In the genomic region with DNA sequence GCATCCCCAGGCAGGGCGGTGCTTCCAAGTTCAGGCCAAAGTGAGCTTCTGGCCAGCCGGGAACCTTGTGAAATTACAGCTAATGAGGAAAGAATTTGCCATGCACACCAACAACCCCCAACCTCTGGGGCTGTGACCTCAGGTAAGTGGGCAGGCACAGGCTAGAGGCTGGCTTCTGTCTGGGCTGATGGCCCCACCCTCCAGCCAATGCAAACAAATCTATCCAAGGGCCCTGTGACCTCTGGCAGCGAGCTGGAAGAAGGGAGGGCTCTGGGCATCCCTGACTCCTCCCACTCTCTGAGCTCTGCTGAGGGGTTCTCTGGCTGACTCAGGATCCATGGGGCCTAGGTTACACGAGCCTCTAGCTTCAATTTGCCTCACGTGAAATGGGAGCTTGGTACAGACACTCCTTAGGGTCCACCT, we compare ENCODE assay signal across 7 mouse cellular contexts. TPM values are rescaled to one million over a fixed set of nuclear protein-coding genes. Genes with fewer than 3 reads are reported as not detected.
DNase-seq lines count a peak whose midpoint lies in the region; ATAC-seq lines count a peak whose summit lies in the region.

No protein-coding gene starts in this region.

- DNase-seq in R1 (ENCODE audit: low read depth, low spot score), result peak; percentile 72
- DNase-seq in embryonic facial prominence, embryonic 14.5 days (ENCODE audit: low spot score), result peak; percentile 48
- DNase-seq in cerebellum, postnatal 14 days, result no peak
- DNase-seq in left cerebral cortex, adult 9 months (ENCODE audit: low spot score in 2 of 2), result no peak
- no peak for DNase-seq in thymus, postnatal 25 days

- no peaks in the 10 kb centered on the region for H3K4me1 ChIP-seq in embryonic facial prominence, embryonic 14.5 days (ENCODE audit: control insufficient read depth, insufficient read depth, low read length)
- peaks cover 10% of the 10 kb centered on the region for H3K4me1 ChIP-seq in kidney, embryonic 14.5 days (ENCODE audit: control insufficient read depth, insufficient read depth, low read length)
- peaks cover 8% of the 10 kb centered on the region for H3K4me1 ChIP-seq in lung, embryonic 16.5 days (replicated peaks; ENCODE audit: control insufficient read depth, insufficient read depth, low read length)

- H3K4me2 ChIP-seq in embryonic facial prominence, embryonic 14.5 days (ENCODE audit: low read depth, low read length), result no peak overlapping the region
- no peak overlapping the region for H3K4me2 ChIP-seq in kidney, embryonic 14.5 days (replicated peaks; ENCODE audit: low read depth, low read length)
- H3K4me2 ChIP-seq in lung, embryonic 16.5 days (ENCODE audit: low read depth, low read length), result no peak overlapping the region

- peak; percentile 30; the same call in 1 of the 2 replicates for ATAC-seq in embryonic facial prominence, embryonic 14.5 days (ENCODE audit: low read depth)
- ATAC-seq in kidney, embryonic 14.5 days (ENCODE audit: low FRiP score, low TSS enrichment), result peak; percentile 90
- peak; percentile 86 for ATAC-seq in lung, embryonic 16.5 days (ENCODE audit: low read depth)

- no peaks in the 10 kb centered on the region for H3K27me3 ChIP-seq in embryonic facial prominence, embryonic 14.5 days (replicated peaks; ENCODE audit: control insufficient read depth, insufficient read depth, low read length)
- H3K27me3 ChIP-seq in kidney, embryonic 14.5 days (ENCODE audit: control insufficient read depth, insufficient read depth, low read length), result no peaks in the 10 kb centered on the region
- no peaks in the 10 kb centered on the region for H3K27me3 ChIP-seq in lung, embryonic 16.5 days (ENCODE audit: control insufficient read depth, insufficient read depth, low read depth, low read length)

- 25% methylated on average over 5 of the region's 5 CpGs for WGBS in embryonic facial prominence, embryonic 14.5 days
- WGBS in kidney, embryonic 14.5 days, result 15% methylated on average over 5 of the region's 5 CpGs
- WGBS in lung, embryonic 16.5 days, result 13% methylated on average over 5 of the region's 5 CpGs

- H3K9ac ChIP-seq in embryonic facial prominence, embryonic 14.5 days (ENCODE audit: low read depth, low read length), result no peak overlapping the region
- no peak overlapping the region for H3K9ac ChIP-seq in kidney, embryonic 14.5 days (ENCODE audit: low read depth, low read length)
- H3K9ac ChIP-seq in lung, embryonic 16.5 days (ENCODE audit: low read length), result no peak overlapping the region

- no peaks in the 10 kb centered on the region for H3K9me3 ChIP-seq in embryonic facial prominence, embryonic 14.5 days (ENCODE audit: control insufficient read depth, low read length)
- no peaks in the 10 kb centered on the region for H3K9me3 ChIP-seq in kidney, embryonic 14.5 days (ENCODE audit: control insufficient read depth, low read length)
- no peaks in the 10 kb centered on the region for H3K9me3 ChIP-seq in lung, embryonic 16.5 days (ENCODE audit: control insufficient read depth, low read length)

- H3K36me3 ChIP-seq in embryonic facial prominence, embryonic 14.5 days (ENCODE audit: control insufficient read depth, insufficient read depth, low read length), result no peaks in the 10 kb centered on the region
- peaks cover 2% of the 10 kb centered on the region; the same call in 1 of the 2 replicates for H3K36me3 ChIP-seq in kidney, embryonic 14.5 days (ENCODE audit: control insufficient read depth, insufficient read depth, low read length)
- no peaks in the 10 kb centered on the region for H3K36me3 ChIP-seq in lung, embryonic 16.5 days (ENCODE audit: control insufficient read depth, insufficient read depth, low read length)

- H3K27ac ChIP-seq in embryonic facial prominence, embryonic 14.5 days (replicated peaks; ENCODE audit: low read depth, low read length), result no peak overlapping the region
- H3K27ac ChIP-seq in kidney, embryonic 14.5 days (ENCODE audit: low read depth, low read length), result no peak overlapping the region
- H3K27ac ChIP-seq in lung, embryonic 16.5 days (ENCODE audit: low read length), result no peak overlapping the region

- no peak overlapping the region for H3K4me3 ChIP-seq in embryonic facial prominence, embryonic 14.5 days (ENCODE audit: low read depth, low read length)
- H3K4me3 ChIP-seq in kidney, embryonic 14.5 days (ENCODE audit: low read length), result no peak overlapping the region
- H3K4me3 ChIP-seq in lung, embryonic 16.5 days (ENCODE audit: low read length), result no peak overlapping the region

RNA-seq across cellular contexts. Expression of a gene that starts 56.5 kb away (rescaled TPM):
- 32.4 and 32.7 TPM in 2 replicates for polyA plus RNA-seq in embryonic facial prominence, embryonic 14.5 days (2014; fragmentation: Nextera tagmentation; extraction: Ambion mirVana)
- 28.4 and 38.3 TPM in 2 replicates for polyA plus RNA-seq in kidney, embryonic 14.5 days (2014; fragmentation: Nextera tagmentation; extraction: Ambion mirVana)
- 41.6 and 48.8 TPM in 2 replicates for polyA plus RNA-seq in lung, embryonic 16.5 days (2015; fragmentation: Nextera tagmentation; extraction: Ambion mirVana)

Comparison
In these comparisons a context has a peak if more than half of its experiments do, and no peak if none do; other contexts are left out.
1. DNase-seq: peak in R1 (single experiment) and embryonic facial prominence, embryonic 14.5 days (single experiment); none in cerebellum, postnatal 14 days (0 of 2), left cerebral cortex, adult 9 months (0 of 2) and thymus, postnatal 25 days (single experiment).
2. ATAC-seq: peak in every context shown above with its lines; median percentile 90 in kidney, embryonic 14.5 days; 86 in lung, embryonic 16.5 days; 30 in embryonic facial prominence, embryonic 14.5 days.